Mouse (Mus musculus): ENCODE data around the gene Mrpl43.

DNA sequence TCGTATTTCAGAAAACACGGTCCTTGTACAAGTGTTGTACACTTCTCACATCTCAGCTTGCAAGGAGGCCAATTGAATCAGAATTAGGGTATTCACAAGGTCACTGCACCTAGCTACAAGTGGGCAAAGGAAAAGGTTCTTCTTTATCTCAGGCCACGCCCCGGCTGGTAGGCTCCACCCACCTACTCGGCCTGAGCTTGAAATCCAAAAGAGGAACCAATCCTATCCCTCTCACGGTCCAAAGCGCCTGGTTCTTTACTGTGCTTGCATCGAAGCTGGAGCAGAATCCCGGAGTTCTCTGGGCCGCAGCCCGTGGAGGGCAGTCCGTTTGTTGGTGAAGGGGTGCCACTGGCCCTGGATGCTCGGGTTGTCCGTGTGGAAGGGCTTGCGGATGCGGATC is 798 bp downstream of the Mrpl43 start, which contains the start of gene Twnk:
- TF ChIP-seq CTCF (IDR thresholded peaks at IDR 0.05; ENCODE audit: low read depth) = no peak
- no peak for TF ChIP-seq EP300 (IDR thresholded peaks at IDR 0.05; ENCODE audit: low read depth)
